Mouse (Mus musculus): ENCODE measurements at regions not wholly inside any gene's neighbourhood (a gene's known extent, or its start where the extent isn't known, plus 50 kb on each side); places are given as distances from the start of the nearest gene placed in this dataset.

- H3K27ac ChIP-seq: no peak overlapping the region
- H3K4me2 ChIP-seq: no peak overlapping the region
- no peak for ATAC-seq (ENCODE audit: low FRiP score)
- no peaks in the 10 kb centered on the region for H3K9me3 ChIP-seq
- no peaks in the 10 kb centered on the region for H3K27me3 ChIP-seq
- H3K9ac ChIP-seq: no peak overlapping the region
- no peaks in the 10 kb centered on the region for H3K36me3 ChIP-seq (replicated peaks)
- H3K4me1 ChIP-seq: no peaks in the 10 kb centered on the region
- no peak overlapping the region for H3K4me3 ChIP-seq (replicated peaks)
Observed at GRCm38 (mm10) chr1:149010767-149011166, 950.3 kb downstream of the Pla2g4a start.

- 69% methylated on average over 3 of the region's 3 CpGs for WGBS
- no peak overlapping the region for H3K4me3 ChIP-seq (replicated peaks)
- no peaks in the 10 kb centered on the region for H3K9me3 ChIP-seq
- no peak overlapping the region for H3K9ac ChIP-seq
- H3K36me3 ChIP-seq (replicated peaks): no peaks in the 10 kb centered on the region
- H3K27me3 ChIP-seq: no peaks in the 10 kb centered on the region
- H3K4me1 ChIP-seq: no peaks in the 10 kb centered on the region
- H3K4me2 ChIP-seq: no peak overlapping the region
- ATAC-seq (ENCODE audit: low FRiP score): no peak
- no peak overlapping the region for H3K27ac ChIP-seq
Observed at GRCm38 (mm10) chr1:149000092-149000491, 961.0 kb downstream of the Pla2g4a start.

- peak; percentile 79 for ATAC-seq (ENCODE audit: low FRiP score)
- Histone ChIP-seq H3K36me3 (replicated peaks) (no peaks in the 10 kb centered on the region), H3K9ac (no peak overlapping the region), H3K4me1 (no peaks in the 10 kb centered on the region), H3K9me3 (no peaks in the 10 kb centered on the region), H3K4me2 (no peak overlapping the region), H3K27me3 (no peaks in the 10 kb centered on the region), H3K27ac (no peak overlapping the region), H3K4me3 (replicated peaks) (no peak overlapping the region)
- WGBS: 71% methylated on average over 1 of the region's 1 CpGs
Observed at GRCm38 (mm10) chr1:148993586-148993985, 967.5 kb downstream of the Pla2g4a start.

GRCm38 (mm10) chr1:148977377-148977776 lies 983.7 kb downstream of the Pla2g4a start:
- ATAC-seq (ENCODE audit: low FRiP score): no peak
- Histone ChIP-seq H3K4me2 (no peak overlapping the region), H3K4me3 (replicated peaks) (no peak overlapping the region), H3K27ac (no peak overlapping the region), H3K27me3 (no peaks in the 10 kb centered on the region), H3K4me1 (no peaks in the 10 kb centered on the region), H3K9me3 (no peaks in the 10 kb centered on the region), H3K36me3 (replicated peaks) (no peaks in the 10 kb centered on the region), H3K9ac (no peak overlapping the region)
- WGBS: 89% methylated on average over 5 of the region's 5 CpGs

GRCm38 (mm10) chr1:148965358-148965757 lies 995.7 kb downstream of the Pla2g4a start:
- H3K36me3 ChIP-seq (replicated peaks): no peaks in the 10 kb centered on the region
- H3K4me2 ChIP-seq: no peak overlapping the region
- H3K4me3 ChIP-seq (replicated peaks): no peak overlapping the region
- ATAC-seq (ENCODE audit: low FRiP score): no peak
- H3K27me3 ChIP-seq: no peaks in the 10 kb centered on the region
- H3K27ac ChIP-seq: no peak overlapping the region
- no peaks in the 10 kb centered on the region for H3K9me3 ChIP-seq
- no peak overlapping the region for H3K9ac ChIP-seq
- H3K4me1 ChIP-seq: no peaks in the 10 kb centered on the region

GRCm38 (mm10) chr1:148934366-148934765 lies 1026.7 kb downstream of the Pla2g4a start:
- Histone ChIP-seq H3K9ac (no peak overlapping the region), H3K4me1 (no peaks in the 10 kb centered on the region), H3K4me3 (replicated peaks) (no peak overlapping the region), H3K36me3 (replicated peaks) (no peaks in the 10 kb centered on the region), H3K27me3 (no peaks in the 10 kb centered on the region), H3K4me2 (no peak overlapping the region), H3K9me3 (no peaks in the 10 kb centered on the region), H3K27ac (no peak overlapping the region)
- no peak for ATAC-seq (ENCODE audit: low FRiP score)
- 86% methylated on average over 3 of the region's 3 CpGs for WGBS

GRCm38 (mm10) chr1:148924506-148924905 lies 1036.6 kb downstream of the Pla2g4a start:
- no peak overlapping the region for H3K9ac ChIP-seq
- no peak overlapping the region for H3K27ac ChIP-seq
- H3K36me3 ChIP-seq (replicated peaks): no peaks in the 10 kb centered on the region
- H3K27me3 ChIP-seq: no peaks in the 10 kb centered on the region
- no peaks in the 10 kb centered on the region for H3K4me1 ChIP-seq
- H3K4me3 ChIP-seq (replicated peaks): no peak overlapping the region
- H3K9me3 ChIP-seq: no peaks in the 10 kb centered on the region
- no peak for ATAC-seq (ENCODE audit: low FRiP score)
- H3K4me2 ChIP-seq: no peak overlapping the region
- WGBS: 64% methylated on average over 2 of the region's 2 CpGs

GRCm38 (mm10) chr1:148917062-148917461 lies 1044.0 kb downstream of the Pla2g4a start:
- Histone ChIP-seq H3K36me3 (replicated peaks) (no peaks in the 10 kb centered on the region), H3K4me2 (no peak overlapping the region), H3K9me3 (no peaks in the 10 kb centered on the region), H3K4me3 (replicated peaks) (no peak overlapping the region), H3K4me1 (no peaks in the 10 kb centered on the region), H3K9ac (no peak overlapping the region), H3K27ac (no peak overlapping the region), H3K27me3 (no peaks in the 10 kb centered on the region)
- no peak for ATAC-seq (ENCODE audit: low FRiP score)

- Histone ChIP-seq H3K4me2 (no peak overlapping the region), H3K4me3 (replicated peaks) (no peak overlapping the region), H3K9ac (no peak overlapping the region), H3K36me3 (replicated peaks) (no peaks in the 10 kb centered on the region), H3K4me1 (no peaks in the 10 kb centered on the region), H3K27ac (no peak overlapping the region), H3K27me3 (no peaks in the 10 kb centered on the region), H3K9me3 (no peaks in the 10 kb centered on the region)
- 90% methylated on average over 1 of the region's 1 CpGs for WGBS
- no peak for ATAC-seq (ENCODE audit: low FRiP score)
Observed at GRCm38 (mm10) chr1:148912819-148913218, 1048.3 kb downstream of the Pla2g4a start.

- Histone ChIP-seq H3K4me3 (replicated peaks) (no peak overlapping the region), H3K9me3 (no peaks in the 10 kb centered on the region)
- ATAC-seq (ENCODE audit: low FRiP score): no peak
Observed at GRCm38 (mm10) chr1:148904067-148904466, 1057.0 kb downstream of the Pla2g4a start.

GRCm38 (mm10) chr1:148903093-148903492 lies 1058.0 kb downstream of the Pla2g4a start:
- Histone ChIP-seq H3K4me2 (no peak overlapping the region), H3K27ac (no peak overlapping the region), H3K27me3 (no peaks in the 10 kb centered on the region), H3K4me1 (no peaks in the 10 kb centered on the region), H3K9ac (no peak overlapping the region), H3K36me3 (replicated peaks) (no peaks in the 10 kb centered on the region), H3K9me3 (no peaks in the 10 kb centered on the region), H3K4me3 (replicated peaks) (no peak overlapping the region)
- ATAC-seq (ENCODE audit: low FRiP score): no peak

More at GRCm38 (mm10) chr1:148904067-148904466, 1057.0 kb downstream of the Pla2g4a start:
- Histone ChIP-seq H3K9ac (no peak overlapping the region), H3K4me2 (no peak overlapping the region), H3K27ac (no peak overlapping the region), H3K4me1 (no peaks in the 10 kb centered on the region), H3K36me3 (replicated peaks) (no peaks in the 10 kb centered on the region), H3K27me3 (no peaks in the 10 kb centered on the region)

GRCm38 (mm10) chr1:148901319-148902033 lies 1059.6 kb downstream of the Pla2g4a start:
- 86% methylated on average over 2 of the region's 2 CpGs for WGBS
- no peaks in the 10 kb centered on the region for H3K9me3 ChIP-seq
- no peaks in the 10 kb centered on the region for H3K27me3 ChIP-seq
- H3K4me2 ChIP-seq: no peak overlapping the region
- no peak for ATAC-seq (ENCODE audit: low FRiP score)
- no peaks in the 10 kb centered on the region for H3K4me1 ChIP-seq
- H3K27ac ChIP-seq: no peak overlapping the region
- no peak overlapping the region for H3K9ac ChIP-seq
- H3K4me3 ChIP-seq (replicated peaks): no peak overlapping the region
- H3K36me3 ChIP-seq (replicated peaks): no peaks in the 10 kb centered on the region

GRCm38 (mm10) chr1:148870788-148871187 lies 1090.3 kb downstream of the Pla2g4a start:
- H3K27me3 ChIP-seq: no peaks in the 10 kb centered on the region
- ATAC-seq (ENCODE audit: low FRiP score): no peak
- no peak overlapping the region for H3K4me2 ChIP-seq
- H3K9ac ChIP-seq: no peak overlapping the region
- H3K27ac ChIP-seq: no peak overlapping the region
- H3K4me1 ChIP-seq: no peaks in the 10 kb centered on the region
- WGBS: 66% methylated on average over 1 of the region's 1 CpGs
- no peaks in the 10 kb centered on the region for H3K9me3 ChIP-seq
- no peak overlapping the region for H3K4me3 ChIP-seq (replicated peaks)
- H3K36me3 ChIP-seq (replicated peaks): no peaks in the 10 kb centered on the region

Data from forebrain, embryonic 12.5 days (tissue).